Mouse (Mus musculus): ENCODE data around the gene Slc25a25. TPM values are rescaled to one million over a fixed set of nuclear protein-coding genes. Genes with fewer than 3 reads are reported as not detected.

Slc25a25 gene
- polyA plus RNA-seq, 1 experiment from 2014 or later = 36.9 TPM

- WGBS (ENCODE audit: insufficient replicate concordance) = under 1% methylated on average over 31 of the region's 31 CpGs
- Histone ChIP-seq H3K36me3 (replicated peaks; ENCODE audit: insufficient read depth, low read length) (peaks cover 5% of the 10 kb centered on the region; the same call in 1 of the 2 replicates), H3K4me3 (ENCODE audit: low read depth, low read length) (peak within 1 kb of the TSS; percentile 88), H3K4me1 (ENCODE audit: insufficient read depth) (peaks cover 21% of the 10 kb centered on the region), H3K9ac (replicated peaks) (peak within 1 kb of the TSS; percentile 92), H3K27me3 (ENCODE audit: insufficient read depth, low read length) (no peaks in the 10 kb centered on the region), H3K27ac (ENCODE audit: low read depth) (peak within 1 kb of the TSS; percentile 90), H3K4me2 (ENCODE audit: low read depth, low read length) (peak within 1 kb of the TSS; percentile 97), H3K9me3 (ENCODE audit: low read length) (no peaks in the 10 kb centered on the region)
- ATAC-seq (peak; percentile 83), DNase-seq (peak; percentile 94)
- TF ChIP-seq CTCF (IDR thresholded peaks at IDR 0.05; ENCODE audit: low read depth) (no peak), EP300 (IDR thresholded peaks at IDR 0.05; ENCODE audit: low read depth) (no peak)
Measured at GRCm38 (mm10) chr2:32395484-32395945, 55.7 kb downstream of the Slc25a25 start, which contains the start of gene Ptges2. Gene Ptges2 (plus strand): TSS chr2:32395896.

GRCm38 (mm10) chr2:32394973-32395372 is 56.3 kb downstream of the Slc25a25 start:
- Histone ChIP-seq H3K4me1 (ENCODE audit: insufficient read depth) (peaks cover 22% of the 10 kb centered on the region), H3K36me3 (replicated peaks; ENCODE audit: insufficient read depth, low read length) (0 out of 2 replicates have a peak, but pooled peaks cover 2% of the 10 kb centered on the region), H3K4me2 (ENCODE audit: low read depth, low read length) (peak overlapping the region; percentile 97), H3K9me3 (ENCODE audit: low read length) (no peaks in the 10 kb centered on the region), H3K4me3 (ENCODE audit: low read depth, low read length) (peak overlapping the region; percentile 88), H3K9ac (replicated peaks) (peak overlapping the region; percentile 92), H3K27me3 (ENCODE audit: insufficient read depth, low read length) (no peaks in the 10 kb centered on the region), H3K27ac (ENCODE audit: low read depth) (peak overlapping the region; percentile 90)
- TF ChIP-seq EP300 (IDR thresholded peaks at IDR 0.05; ENCODE audit: low read depth) = no peak
- TF ChIP-seq CTCF (IDR thresholded peaks at IDR 0.05; ENCODE audit: low read depth) = peak; percentile 66
- DNase-seq = peak; percentile 59
- ATAC-seq = no peak
- 4% methylated on average over 8 of the region's 8 CpGs for WGBS (ENCODE audit: insufficient replicate concordance)

- WGBS (ENCODE audit: insufficient replicate concordance) = 81% methylated on average over 5 of the region's 5 CpGs
- H3K27me3 ChIP-seq (ENCODE audit: insufficient read depth, low read length) = no peaks in the 10 kb centered on the region
- no peak overlapping the region for H3K27ac ChIP-seq (ENCODE audit: low read depth)
- H3K36me3 ChIP-seq (replicated peaks; ENCODE audit: insufficient read depth, low read length) = no peaks in the 10 kb centered on the region
- no peak overlapping the region for H3K4me2 ChIP-seq (ENCODE audit: low read depth, low read length)
- H3K9me3 ChIP-seq (ENCODE audit: low read length) = no peaks in the 10 kb centered on the region
- no peak for TF ChIP-seq CTCF (IDR thresholded peaks at IDR 0.05; ENCODE audit: low read depth)
- no peak for TF ChIP-seq EP300 (IDR thresholded peaks at IDR 0.05; ENCODE audit: low read depth)
- H3K4me3 ChIP-seq (ENCODE audit: low read depth, low read length) = no peak overlapping the region
- no peak overlapping the region for H3K9ac ChIP-seq (replicated peaks)
- no peak for ATAC-seq
- peaks cover 38% of the 10 kb centered on the region for H3K4me1 ChIP-seq (ENCODE audit: insufficient read depth)
- DNase-seq = no peak
Measured at GRCm38 (mm10) chr2:32392063-32392462, 59.2 kb downstream of the Slc25a25 start.

- TF ChIP-seq CTCF (IDR thresholded peaks at IDR 0.05; ENCODE audit: low read depth) (no peak), EP300 (IDR thresholded peaks at IDR 0.05; ENCODE audit: low read depth) (no peak)
- Histone ChIP-seq H3K4me1 (ENCODE audit: insufficient read depth) (peaks cover 32% of the 10 kb centered on the region), H3K9ac (replicated peaks) (0 out of 2 replicates have a peak overlapping the region, but pooled peaks have one; percentile 5), H3K27me3 (ENCODE audit: insufficient read depth, low read length) (no peaks in the 10 kb centered on the region), H3K4me2 (ENCODE audit: low read depth, low read length) (no peak overlapping the region), H3K4me3 (ENCODE audit: low read depth, low read length) (no peak overlapping the region), H3K9me3 (ENCODE audit: low read length) (no peaks in the 10 kb centered on the region), H3K36me3 (replicated peaks; ENCODE audit: insufficient read depth, low read length) (no peaks in the 10 kb centered on the region), H3K27ac (ENCODE audit: low read depth) (no peak overlapping the region)
- WGBS (ENCODE audit: insufficient replicate concordance) = 78% methylated on average over 8 of the region's 8 CpGs
- ATAC-seq (no peak), DNase-seq (no peak)
Measured at GRCm38 (mm10) chr2:32390871-32391270, 60.4 kb downstream of the Slc25a25 start.

GRCm38 (mm10) chr2:32389157-32389556 is 62.1 kb downstream of the Slc25a25 start:
- ATAC-seq (peak; percentile 35), DNase-seq (no peak)
- whole genome bisulfite sequencing (ENCODE audit: insufficient replicate concordance) = 52% methylated on average over 2 of the region's 2 CpGs
- Histone ChIP-seq H3K27ac (ENCODE audit: low read depth) (peak overlapping the region; percentile 86), H3K4me2 (ENCODE audit: low read depth, low read length) (peak overlapping the region; percentile 36; the same call in 1 of the 2 replicates), H3K9ac (replicated peaks) (peak overlapping the region; percentile 26; the same call in 1 of the 2 replicates), H3K9me3 (ENCODE audit: low read length) (no peaks in the 10 kb centered on the region), H3K36me3 (replicated peaks; ENCODE audit: insufficient read depth, low read length) (peaks cover 2% of the 10 kb centered on the region; the same call in 1 of the 2 replicates), H3K4me3 (ENCODE audit: low read depth, low read length) (no peak overlapping the region), H3K27me3 (ENCODE audit: insufficient read depth, low read length) (no peaks in the 10 kb centered on the region), H3K4me1 (ENCODE audit: insufficient read depth) (peaks cover 26% of the 10 kb centered on the region)
- no peak for TF ChIP-seq EP300 (IDR thresholded peaks at IDR 0.05; ENCODE audit: low read depth)
- TF ChIP-seq CTCF (IDR thresholded peaks at IDR 0.05; ENCODE audit: low read depth) = no peak

- Histone ChIP-seq H3K27me3 (ENCODE audit: insufficient read depth, low read length) (no peaks in the 10 kb centered on the region), H3K27ac (ENCODE audit: low read depth) (peak within 1 kb of the TSS; percentile 86), H3K36me3 (replicated peaks; ENCODE audit: insufficient read depth, low read length) (peaks cover 2% of the 10 kb centered on the region; the same call in 1 of the 2 replicates), H3K4me1 (ENCODE audit: insufficient read depth) (peaks cover 26% of the 10 kb centered on the region), H3K4me3 (ENCODE audit: low read depth, low read length) (peak within 1 kb of the TSS; percentile 40), H3K4me2 (ENCODE audit: low read depth, low read length) (peak within 1 kb of the TSS; percentile 36; the same call in 1 of the 2 replicates), H3K9me3 (ENCODE audit: low read length) (no peaks in the 10 kb centered on the region), H3K9ac (replicated peaks) (peak within 1 kb of the TSS; percentile 59)
- peak; percentile 66 for DNase-seq
- peak; percentile 85 for ATAC-seq
- TF ChIP-seq CTCF (IDR thresholded peaks at IDR 0.05; ENCODE audit: low read depth) = no peak
- peak; percentile 69; the same call in 1 of the 2 replicates for TF ChIP-seq EP300 (IDR thresholded peaks at IDR 0.05; ENCODE audit: low read depth)
- 60% methylated on average over 5 of the region's 5 CpGs for WGBS (ENCODE audit: insufficient replicate concordance)
Measured at GRCm38 (mm10) chr2:32387706-32388490, 63.3 kb downstream of the Slc25a25 start, which contains the start of gene Lcn2. Gene Lcn2 (minus strand): TSS chr2:32388252.

Measured in liver, postnatal 0 days (tissue).